Mouse (Mus musculus): ENCODE results near the gene Kif24. TPM values are rescaled to one million over a fixed set of nuclear protein-coding genes. Genes with fewer than 3 reads are reported as not detected.
A peak's percentile ranks its signal among the peaks of the same experiment; 100 is the strongest.

Gene Kif24
- polyA plus RNA-seq, 1 experiment: 0.38 TPM

DNA sequence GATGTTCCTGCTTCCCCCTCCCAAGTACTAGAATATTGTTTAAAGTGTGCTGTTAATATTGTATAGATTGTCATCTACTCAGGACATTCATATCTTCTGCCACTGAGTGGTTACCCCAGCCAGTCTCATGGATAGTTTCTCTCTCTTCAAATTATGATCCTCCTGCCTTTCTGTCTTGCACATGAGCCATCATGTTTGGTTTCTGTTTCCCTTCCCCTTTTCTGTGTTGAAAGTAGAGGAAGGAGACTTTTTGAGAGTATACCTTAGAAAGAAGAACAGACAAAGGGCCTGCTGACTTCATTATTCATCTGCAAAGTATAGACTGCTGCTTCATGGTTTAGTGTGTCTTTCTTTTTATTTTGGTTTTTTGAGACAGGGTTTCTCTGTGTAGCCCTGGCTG, 87.1 kb downstream of the Kif24 start:
- Histone ChIP-seq H3K4me1 (ENCODE audit: control insufficient read depth) (peaks cover 24% of the 10 kb centered on the region), H3K9me3 (ENCODE audit: control insufficient read depth, low read length) (no peaks in the 10 kb centered on the region), H3K27me3 (ENCODE audit: control insufficient read depth) (no peaks in the 10 kb centered on the region), H3K36me3 (ENCODE audit: control insufficient read depth) (peaks cover 95% of the 10 kb centered on the region), H3K4me3 (replicated peaks) (no peak overlapping the region)
- no peak for TF ChIP-seq TAL1 (IDR thresholded peaks at IDR 0.05; ENCODE audit: low read length)
- no peak for TF ChIP-seq GATA1 (IDR thresholded peaks at IDR 0.05; ENCODE audit: low read length)

DNA sequence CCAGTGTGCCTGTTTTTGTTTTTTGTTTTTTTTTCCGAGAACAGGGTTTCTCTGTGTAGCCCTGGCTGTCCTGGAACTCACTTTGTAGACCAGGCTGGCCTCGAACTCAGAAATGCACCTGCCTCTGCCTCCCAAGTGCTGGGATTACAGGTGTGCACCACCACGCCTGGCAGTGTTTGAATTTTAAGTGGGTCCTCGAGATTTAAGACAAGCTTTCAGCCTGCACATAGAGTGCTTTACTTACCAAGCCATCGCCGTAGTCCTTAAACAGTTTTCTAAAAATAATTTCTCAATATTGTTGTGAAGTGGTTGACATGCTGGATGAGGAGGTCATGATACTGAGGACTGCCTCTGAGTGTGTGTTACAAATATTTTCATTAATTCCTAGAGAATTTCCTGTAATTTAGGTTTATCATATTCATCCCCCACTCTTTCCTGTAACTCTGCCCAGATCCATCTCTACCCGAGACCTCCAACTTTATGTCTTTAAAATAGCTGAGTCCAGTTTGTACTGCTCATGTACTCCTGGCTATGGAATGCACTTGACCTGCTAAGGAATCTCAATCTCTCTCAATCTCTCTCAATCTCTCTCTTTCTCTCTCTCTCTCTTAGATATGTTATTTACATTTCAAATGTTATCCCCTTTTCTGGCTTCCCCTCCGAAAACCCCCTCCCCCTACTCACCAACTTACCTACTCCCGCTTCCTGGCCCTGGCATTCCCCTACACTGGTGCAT, 94.8 kb downstream of the Kif24 start:
- Histone ChIP-seq H3K36me3 (ENCODE audit: control insufficient read depth) (peaks cover 82% of the 10 kb centered on the region), H3K27me3 (ENCODE audit: control insufficient read depth) (no peaks in the 10 kb centered on the region), H3K4me3 (replicated peaks) (no peak overlapping the region), H3K4me1 (ENCODE audit: control insufficient read depth) (peaks cover 9% of the 10 kb centered on the region), H3K9me3 (ENCODE audit: control insufficient read depth, low read length) (no peaks in the 10 kb centered on the region)
- TF ChIP-seq GATA1 (IDR thresholded peaks at IDR 0.05; ENCODE audit: low read length) (no peak), TAL1 (IDR thresholded peaks at IDR 0.05; ENCODE audit: low read length) (no peak)

DNA sequence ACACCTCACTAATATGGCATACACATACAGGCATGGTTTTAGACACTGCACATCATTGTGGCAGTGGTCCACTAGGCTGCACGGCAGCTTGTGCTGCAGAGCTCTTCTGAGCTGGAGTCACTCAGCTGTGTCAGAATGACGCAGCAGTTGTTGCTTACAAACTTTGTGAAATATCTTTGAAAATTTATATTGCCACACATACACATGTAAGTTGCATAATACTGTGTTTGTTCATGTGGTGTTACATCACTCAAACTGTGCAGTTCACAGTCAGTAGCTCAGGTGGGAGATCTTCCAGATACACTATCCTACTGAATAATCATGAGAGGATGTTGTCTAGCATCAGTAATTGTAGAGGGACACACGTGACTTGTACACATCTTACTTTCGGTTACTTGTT, 96.5 kb downstream of the Kif24 start:
- peaks cover 68% of the 10 kb centered on the region for H3K36me3 ChIP-seq (ENCODE audit: control insufficient read depth)
- H3K4me3 ChIP-seq (replicated peaks): no peak overlapping the region
- H3K4me1 ChIP-seq (ENCODE audit: control insufficient read depth): peaks cover 13% of the 10 kb centered on the region

DNA sequence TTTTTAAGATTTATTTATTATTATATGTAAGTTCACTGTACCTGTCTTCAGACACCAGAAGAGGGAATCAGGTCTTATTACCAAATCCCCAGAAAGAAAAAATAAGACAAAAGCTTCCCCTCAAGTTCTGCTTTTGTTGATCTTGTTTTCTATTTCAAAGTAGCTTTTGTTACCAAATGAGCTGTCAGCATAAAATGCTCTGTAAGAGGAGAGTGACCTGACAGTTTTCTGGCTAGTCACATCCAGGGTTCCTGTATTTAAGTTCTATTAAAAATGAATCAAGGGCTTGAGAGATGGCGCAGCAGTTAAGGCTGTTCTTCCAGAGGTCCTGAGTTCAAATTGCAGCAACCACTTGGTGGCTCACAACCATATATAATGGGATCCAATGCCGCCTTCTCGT, 103.6 kb downstream of the Kif24 start:
- Histone ChIP-seq H3K9me3 (ENCODE audit: control insufficient read depth, low read length) (no peaks in the 10 kb centered on the region), H3K4me3 (replicated peaks) (no peak overlapping the region), H3K4me1 (ENCODE audit: control insufficient read depth) (peaks cover 18% of the 10 kb centered on the region), H3K36me3 (ENCODE audit: control insufficient read depth) (peaks cover 36% of the 10 kb centered on the region), H3K27me3 (ENCODE audit: control insufficient read depth) (no peaks in the 10 kb centered on the region)
- TF ChIP-seq TAL1 (IDR thresholded peaks at IDR 0.05; ENCODE audit: low read length) (no peak), GATA1 (IDR thresholded peaks at IDR 0.05; ENCODE audit: low read length) (no peak)

More for the DNA sequence above, 96.5 kb downstream of the Kif24 start:
- H3K27me3 ChIP-seq (ENCODE audit: control insufficient read depth): no peaks in the 10 kb centered on the region
- H3K9me3 ChIP-seq (ENCODE audit: control insufficient read depth, low read length): no peaks in the 10 kb centered on the region
- TF ChIP-seq GATA1 (IDR thresholded peaks at IDR 0.05; ENCODE audit: low read length) (no peak), TAL1 (IDR thresholded peaks at IDR 0.05; ENCODE audit: low read length) (no peak)

DNA sequence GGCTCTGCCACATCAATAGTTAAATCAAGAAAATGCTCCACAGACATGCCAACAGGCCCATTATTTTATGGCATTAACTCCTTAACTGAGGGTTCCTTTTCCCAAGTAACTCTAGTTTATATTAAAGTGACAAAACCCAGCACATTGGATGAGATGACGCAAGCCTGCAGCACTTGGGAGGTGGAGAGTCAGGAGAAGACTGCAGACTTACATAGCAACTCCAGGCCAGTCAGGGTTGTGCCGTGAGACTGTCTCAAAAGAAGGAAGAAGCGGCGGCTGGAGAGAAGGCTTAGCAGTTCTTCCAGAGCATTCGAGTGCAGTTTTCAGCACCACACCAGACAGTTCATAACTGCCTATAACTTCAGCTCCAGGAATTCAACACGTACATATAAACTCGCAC, 105.3 kb downstream of the Kif24 start:
- Histone ChIP-seq H3K36me3 (ENCODE audit: control insufficient read depth) (peaks cover 40% of the 10 kb centered on the region), H3K9me3 (ENCODE audit: control insufficient read depth, low read length) (peaks cover 4% of the 10 kb centered on the region; the same call in 1 of the 2 replicates), H3K4me1 (ENCODE audit: control insufficient read depth) (peaks cover 16% of the 10 kb centered on the region), H3K27me3 (ENCODE audit: control insufficient read depth) (no peaks in the 10 kb centered on the region), H3K4me3 (replicated peaks) (no peak overlapping the region)
- TF ChIP-seq TAL1 (IDR thresholded peaks at IDR 0.05; ENCODE audit: low read length): no peak
- no peak for TF ChIP-seq GATA1 (IDR thresholded peaks at IDR 0.05; ENCODE audit: low read length)

DNA sequence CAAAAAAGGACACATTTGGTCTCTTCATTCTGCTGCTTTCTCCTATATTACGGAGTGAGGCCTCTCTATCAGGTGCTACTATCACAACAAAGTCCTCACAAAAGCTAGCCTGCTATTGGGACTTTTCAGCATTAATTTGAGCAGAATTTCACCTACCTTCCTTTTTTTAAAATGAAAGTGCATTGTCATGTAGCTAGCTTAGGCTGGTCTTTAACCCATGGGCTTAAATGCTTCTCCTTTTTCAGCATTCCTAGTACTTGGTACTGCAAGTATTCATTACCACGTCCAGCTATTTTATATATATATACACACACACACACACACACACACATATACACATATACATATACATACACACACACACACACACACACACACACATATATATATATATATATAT, 106.0 kb downstream of the Kif24 start:
- TF ChIP-seq TAL1 (IDR thresholded peaks at IDR 0.05; ENCODE audit: low read length) (no peak), GATA1 (IDR thresholded peaks at IDR 0.05; ENCODE audit: low read length) (no peak)
- Histone ChIP-seq H3K27me3 (ENCODE audit: control insufficient read depth) (no peaks in the 10 kb centered on the region), H3K9me3 (ENCODE audit: control insufficient read depth, low read length) (peaks cover 4% of the 10 kb centered on the region; the same call in 1 of the 2 replicates), H3K4me3 (replicated peaks) (no peak overlapping the region), H3K36me3 (ENCODE audit: control insufficient read depth) (peaks cover 40% of the 10 kb centered on the region), H3K4me1 (ENCODE audit: control insufficient read depth) (peaks cover 17% of the 10 kb centered on the region)

DNA sequence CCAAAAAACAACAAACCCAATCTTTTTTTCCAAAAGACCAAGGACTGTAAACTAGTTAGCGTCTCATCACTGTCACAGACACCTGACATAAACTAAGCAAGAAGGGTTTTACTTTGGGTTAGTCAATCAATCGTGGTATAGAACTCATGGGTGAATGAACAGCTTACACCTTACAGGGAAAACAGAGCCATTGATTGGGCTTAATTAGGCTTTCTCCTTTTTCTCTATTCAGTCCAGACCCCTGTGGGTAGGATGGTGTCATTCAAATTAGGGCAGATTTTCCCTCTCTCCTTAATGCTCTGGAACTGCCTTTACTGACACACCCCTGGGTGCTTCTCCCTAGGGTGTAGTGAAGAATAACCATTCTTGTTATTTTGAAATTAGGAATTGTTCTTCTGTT, 107.5 kb downstream of the Kif24 start:
- Histone ChIP-seq H3K9me3 (ENCODE audit: control insufficient read depth, low read length) (peaks cover 4% of the 10 kb centered on the region; the same call in 1 of the 2 replicates), H3K36me3 (ENCODE audit: control insufficient read depth) (peaks cover 47% of the 10 kb centered on the region), H3K4me1 (ENCODE audit: control insufficient read depth) (peaks cover 26% of the 10 kb centered on the region)

DNA sequence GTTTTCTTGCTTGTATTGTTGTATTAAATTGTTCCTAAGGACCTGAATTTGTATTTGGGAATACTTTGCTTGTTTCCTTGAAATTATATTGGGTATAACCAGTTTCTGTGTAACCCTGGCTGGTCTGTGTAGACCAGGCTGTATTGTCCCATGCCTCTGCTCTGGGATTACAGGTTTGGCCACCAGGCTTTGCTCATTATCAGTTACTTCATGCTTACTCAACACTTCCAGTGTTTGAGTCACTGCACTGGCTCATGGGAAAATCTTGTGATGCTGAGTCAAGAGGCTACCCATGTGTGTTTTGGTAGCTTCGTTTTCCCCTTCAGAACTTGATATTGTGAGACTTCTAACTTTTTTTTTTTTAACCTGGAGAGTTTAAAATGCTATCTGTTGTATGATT, 111.4 kb downstream of the Kif24 start:
- H3K36me3 ChIP-seq (ENCODE audit: control insufficient read depth): peaks cover 38% of the 10 kb centered on the region
- H3K4me1 ChIP-seq (ENCODE audit: control insufficient read depth): peaks cover 44% of the 10 kb centered on the region
- H3K27me3 ChIP-seq (ENCODE audit: control insufficient read depth): no peaks in the 10 kb centered on the region
- TF ChIP-seq GATA1 (IDR thresholded peaks at IDR 0.05; ENCODE audit: low read length) (no peak), TAL1 (IDR thresholded peaks at IDR 0.05; ENCODE audit: low read length) (no peak)
- H3K4me3 ChIP-seq (replicated peaks): no peak overlapping the region
- peaks cover 4% of the 10 kb centered on the region; the same call in 1 of the 2 replicates for H3K9me3 ChIP-seq (ENCODE audit: control insufficient read depth, low read length)

More for the DNA sequence above, 107.5 kb downstream of the Kif24 start:
- TF ChIP-seq TAL1 (IDR thresholded peaks at IDR 0.05; ENCODE audit: low read length): no peak
- no peak for TF ChIP-seq GATA1 (IDR thresholded peaks at IDR 0.05; ENCODE audit: low read length)
- Histone ChIP-seq H3K4me3 (replicated peaks) (no peak overlapping the region), H3K27me3 (ENCODE audit: control insufficient read depth) (no peaks in the 10 kb centered on the region)

DNA sequence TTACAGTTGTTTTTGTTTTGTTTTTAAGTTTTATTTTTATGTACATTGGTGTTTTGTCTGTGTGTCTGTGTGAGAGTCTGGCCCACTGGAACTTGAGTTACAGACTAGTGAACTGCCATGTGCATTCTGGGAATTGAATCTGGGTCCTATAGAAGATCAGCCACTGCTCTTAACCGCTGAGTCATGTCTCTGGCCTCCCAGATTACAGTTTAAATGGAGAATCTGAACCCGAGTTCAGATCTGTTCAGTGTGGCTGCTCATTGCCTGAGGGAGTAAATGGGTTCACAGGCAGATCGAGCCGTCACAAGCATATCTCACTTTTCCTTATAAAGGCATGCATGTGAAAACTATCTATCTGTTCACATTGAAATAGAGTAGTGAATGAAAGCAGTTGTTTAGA, 111.9 kb downstream of the Kif24 start:
- Histone ChIP-seq H3K9me3 (ENCODE audit: control insufficient read depth, low read length) (peaks cover 4% of the 10 kb centered on the region; the same call in 1 of the 2 replicates), H3K4me1 (ENCODE audit: control insufficient read depth) (peaks cover 45% of the 10 kb centered on the region), H3K4me3 (replicated peaks) (no peak overlapping the region), H3K36me3 (ENCODE audit: control insufficient read depth) (peaks cover 34% of the 10 kb centered on the region), H3K27me3 (ENCODE audit: control insufficient read depth) (no peaks in the 10 kb centered on the region)
- TF ChIP-seq TAL1 (IDR thresholded peaks at IDR 0.05; ENCODE audit: low read length): 0 out of 3 replicates have a peak, but pooled peaks have one; percentile 12
- no peak for TF ChIP-seq GATA1 (IDR thresholded peaks at IDR 0.05; ENCODE audit: low read length)
